Mouse (Mus musculus) cerebellum, adult 2 months (tissue): ENCODE measurements around the gene 1500011B03Rik.

ENCODE experiments used
- CTCF ChIP-seq: fragments of 200-500 bp; IDR thresholded peaks from 2 replicates; pipeline ENCODE4 v1.5.1; 2011; ENCODE audit warnings: low read depth, mild to moderate bottlenecking, control low read depth, low read length, moderate library complexity, borderline replicate concordance; ENCODE audit not compliant: insufficient read depth
- POLR2A ChIP-seq: fragments of 200-500 bp; IDR thresholded peaks from 2 replicates; pipeline ENCODE4 v1.6.1; 2011; ENCODE audit warnings: low read length, control low read depth, borderline replicate concordance; ENCODE audit not compliant: insufficient read depth

DNA sequence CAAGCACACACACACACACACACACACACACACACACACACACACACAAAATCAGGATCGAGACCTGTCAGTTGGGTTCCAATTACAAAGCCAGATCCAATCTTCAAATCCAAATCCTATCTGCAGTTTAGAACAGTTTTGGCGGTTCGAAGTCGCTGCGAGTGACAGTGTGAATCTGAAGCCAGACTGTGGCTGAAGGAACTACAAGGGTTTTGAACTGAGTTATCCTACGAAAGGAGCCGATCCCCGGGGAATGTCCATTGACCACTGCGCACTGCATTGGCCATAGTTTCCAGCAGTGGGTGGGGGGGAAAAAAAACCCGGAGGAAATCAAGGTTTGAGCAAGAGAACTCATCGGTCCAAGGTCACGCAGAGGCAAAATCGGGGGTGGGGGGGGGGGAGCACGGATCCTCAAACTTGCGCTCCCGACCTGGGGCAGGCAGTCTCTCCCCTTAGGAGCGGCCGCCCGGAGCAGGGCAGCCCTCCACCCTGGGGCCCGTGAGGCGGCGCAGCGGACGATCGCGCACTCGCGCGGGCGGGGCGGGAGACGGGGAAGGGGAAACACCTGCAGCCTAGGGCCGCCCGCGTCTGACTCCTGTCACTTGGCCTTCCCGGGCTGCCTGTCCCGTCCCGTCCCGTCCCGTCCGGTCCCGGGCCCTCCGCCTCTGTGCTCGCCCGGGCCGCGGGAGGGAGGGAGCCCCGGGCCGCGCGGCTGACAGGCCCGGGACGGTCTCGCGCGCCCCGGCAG is 50.6 kb downstream of the 1500011B03Rik start:
- TF ChIP-seq POLR2A (no peak), CTCF (no peak)
